Mouse (Mus musculus): ENCODE measurements at regions not wholly inside any gene's neighbourhood (a gene's known extent, or its start where the extent isn't known, plus 50 kb on each side); places are given as distances from the start of the nearest gene placed in this dataset.
"Not testable (repeated sequence)": the region's sequence is repeated elsewhere in the genome, so short reads cannot be mapped to it uniquely, and the experiment has no call there.

- no peak for DNase-seq (ENCODE audit: low spot score in 2 of 2)
Measured at GRCm38 (mm10) chr14:36155757-36156156, 61.0 kb downstream of the 4930474N05Rik start.

DNA sequence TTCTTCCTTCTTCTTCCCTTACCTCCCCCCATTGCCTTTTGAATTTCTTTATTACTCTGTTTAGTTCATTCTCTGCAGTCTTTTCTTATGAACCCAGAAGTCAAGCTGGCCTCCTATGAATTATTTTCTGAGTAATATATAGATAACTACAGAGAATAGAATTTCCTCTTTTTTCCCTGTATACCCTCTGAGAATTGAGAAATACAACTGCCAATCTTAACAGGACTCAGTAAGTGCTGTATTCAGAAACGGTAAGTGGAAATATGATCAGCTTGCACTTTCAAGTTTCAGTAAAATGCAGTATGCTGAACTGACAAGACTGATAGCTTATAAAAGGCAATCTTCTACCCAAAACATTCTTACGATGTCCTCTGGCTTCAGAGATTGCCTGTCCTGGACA is 61.5 kb downstream of the 4930474N05Rik start:
- DNase-seq (ENCODE audit: low spot score in 2 of 2), result no peak

GRCm38 (mm10) chr14:36183701-36184100 is 89.0 kb downstream of the 4930474N05Rik start:
- no peak for DNase-seq (ENCODE audit: low spot score in 2 of 2)

GRCm38 (mm10) chr14:36196517-36196916 is 101.8 kb downstream of the 4930474N05Rik start:
- DNase-seq (ENCODE audit: low spot score in 2 of 2), result no peak

GRCm38 (mm10) chr14:36198396-36198795 is 103.7 kb downstream of the 4930474N05Rik start:
- peak; percentile 25 to 79 for DNase-seq (ENCODE audit: low spot score in 2 of 2)

- peak in 1 of 2 experiments; percentile 17 for DNase-seq (ENCODE audit: low spot score in 2 of 2)
Measured at GRCm38 (mm10) chr14:36203855-36204254, 109.1 kb downstream of the 4930474N05Rik start.

DNA sequence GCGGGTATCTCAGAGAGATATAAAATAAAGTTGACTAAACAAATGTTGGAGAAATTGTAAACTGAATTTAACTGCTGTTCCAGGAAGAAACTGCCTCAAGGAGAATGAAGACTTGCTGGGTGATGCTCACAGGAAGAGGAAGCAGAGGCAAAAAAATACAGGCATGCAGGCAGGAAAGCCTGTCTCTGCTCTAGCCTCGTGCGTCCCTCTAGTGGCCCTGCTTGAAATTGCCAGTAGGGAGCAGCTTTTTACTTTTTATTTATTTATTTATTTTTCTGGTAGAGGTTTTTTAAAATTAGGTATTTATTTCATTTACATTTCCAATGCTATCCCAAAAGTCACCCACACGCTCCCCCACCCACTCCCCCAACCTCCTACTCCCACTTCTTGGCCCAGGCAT is 118.1 kb downstream of the 4930474N05Rik start:
- peak; percentile 48 to 82 for DNase-seq (ENCODE audit: low spot score in 2 of 2)

DNA sequence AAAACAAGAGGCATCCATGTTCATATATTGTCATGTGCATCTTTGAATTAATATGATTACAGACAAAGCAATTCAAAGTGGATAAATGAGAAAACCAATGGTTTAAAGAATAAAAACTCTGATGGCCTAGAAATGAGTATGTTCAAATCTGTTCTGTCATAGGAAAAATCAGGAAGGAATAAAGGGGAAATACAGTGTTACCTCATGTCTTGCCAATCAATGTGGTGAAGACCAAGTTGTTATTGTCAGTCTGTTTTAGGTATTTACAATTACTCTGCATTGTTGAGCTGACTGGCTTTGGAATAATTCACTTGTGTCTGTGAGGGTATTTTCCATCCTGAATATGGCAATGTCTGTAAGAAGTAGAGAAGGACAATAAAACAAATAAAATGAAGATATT is 151.1 kb downstream of the 4930474N05Rik start:
- no peak for DNase-seq (ENCODE audit: low spot score in 2 of 2)

GRCm38 (mm10) chr14:36262126-36262525 is 167.4 kb downstream of the 4930474N05Rik start:
- peak; percentile 19 to 58 for DNase-seq (ENCODE audit: low spot score in 2 of 2)

DNA sequence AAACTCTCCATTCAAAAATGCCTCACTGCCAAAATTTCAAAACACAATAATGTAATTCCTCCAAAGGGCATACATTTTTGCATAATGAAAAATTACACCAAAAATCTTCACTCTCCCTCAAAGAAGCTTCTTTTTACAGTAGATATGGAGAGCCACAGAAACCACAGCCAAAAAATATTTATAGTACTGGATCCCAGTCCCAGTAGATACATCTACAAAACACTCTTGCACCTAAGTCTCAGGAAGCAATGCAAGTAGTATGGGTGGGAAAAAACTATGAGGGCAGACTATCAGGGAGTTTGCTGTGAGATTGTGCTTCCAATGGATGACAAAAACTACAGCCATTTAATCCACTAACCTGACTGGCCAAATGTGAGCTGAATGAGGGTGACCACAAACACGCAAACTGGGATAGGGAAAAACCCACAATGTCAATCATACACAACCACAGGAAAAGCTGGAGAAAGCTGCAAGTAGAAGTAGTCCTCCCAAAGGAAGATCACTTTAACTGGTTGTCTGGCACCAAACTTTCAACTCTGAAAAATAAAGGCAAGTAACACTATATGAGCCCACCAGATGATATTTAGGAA is 189.2 kb downstream of the 4930474N05Rik start:
- DNase-seq (ENCODE audit: low spot score in 2 of 2), result no peak

- DNase-seq (ENCODE audit: low spot score in 2 of 2), result no peak
Measured at GRCm38 (mm10) chr14:36288697-36289286, 194.1 kb downstream of the 4930474N05Rik start.

DNA sequence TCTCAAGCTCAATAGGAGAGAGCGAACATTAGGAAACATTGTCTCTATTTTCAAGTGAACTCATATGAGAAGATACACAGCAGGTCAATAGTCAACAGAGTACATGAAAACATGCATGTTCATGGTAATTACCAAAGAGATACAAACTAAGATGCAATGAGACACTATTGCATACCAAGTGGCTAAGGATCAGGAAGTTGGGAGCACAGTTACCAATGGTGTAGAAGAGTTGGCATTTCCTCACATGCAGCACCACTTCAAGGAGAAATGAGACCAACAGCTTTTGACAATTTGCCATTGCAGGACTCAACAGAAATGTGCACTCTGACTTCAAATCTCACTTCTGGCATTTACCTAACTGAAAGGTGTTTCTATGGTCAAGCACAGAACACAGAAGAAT is 215.6 kb downstream of the 4930474N05Rik start:
- DNase-seq (ENCODE audit: low spot score in 2 of 2), result no peak

- not testable (repeated sequence) for DNase-seq (ENCODE audit: low spot score in 2 of 2)
Measured at GRCm38 (mm10) chr14:36314673-36315072, 220.0 kb downstream of the 4930474N05Rik start.

- DNase-seq (ENCODE audit: low spot score in 2 of 2), result no peak
Measured at GRCm38 (mm10) chr14:36316418-36317111, 221.8 kb downstream of the 4930474N05Rik start.

GRCm38 (mm10) chr14:36328258-36328891 is 233.7 kb downstream of the 4930474N05Rik start:
- no peak for DNase-seq (ENCODE audit: low spot score in 2 of 2)

DNA sequence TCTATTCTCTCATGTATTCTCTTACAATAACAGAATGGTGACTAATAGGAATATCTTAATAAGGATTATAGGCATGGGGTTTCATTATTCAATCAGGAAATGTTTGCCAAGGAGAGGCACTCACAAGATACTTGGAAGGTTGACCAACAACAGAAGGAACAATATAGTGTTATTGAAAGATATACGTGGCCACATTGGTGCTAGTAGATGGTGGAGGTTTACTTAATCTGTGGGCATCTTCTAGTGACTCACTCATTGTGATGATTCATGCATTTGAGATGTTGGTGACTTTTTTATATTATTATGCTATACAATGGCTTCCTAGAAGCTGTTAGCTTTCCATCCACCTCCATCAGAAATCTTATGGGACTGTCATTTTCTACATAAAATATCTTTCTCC is 246.1 kb downstream of the 4930474N05Rik start:
- DNase-seq (ENCODE audit: low spot score in 2 of 2), result no peak

All from layer of hippocampus, adult 18-20 months (tissue).